In the genomic region with DNA sequence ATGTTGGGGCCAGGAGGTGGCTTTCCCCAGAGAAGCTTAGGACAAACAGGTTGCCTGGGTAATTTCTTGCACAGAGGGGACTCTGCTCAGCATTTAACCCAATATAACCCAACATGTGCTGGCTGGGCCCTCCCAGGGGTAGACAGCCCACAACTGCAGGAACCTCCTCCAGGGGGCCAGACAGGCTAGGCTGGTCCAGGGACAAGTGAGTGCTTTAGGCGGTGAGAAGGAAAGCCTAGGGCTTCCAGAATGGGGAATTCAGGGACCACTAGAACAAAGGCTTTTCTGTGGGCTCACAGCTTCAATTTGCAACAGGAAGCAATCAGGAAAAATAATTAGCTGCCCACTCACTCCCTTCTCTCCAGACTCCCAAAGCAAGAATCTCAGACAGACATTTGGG, we compare ENCODE assay signal across 8 mouse cellular contexts. TPM values are rescaled to one million over a fixed set of nuclear protein-coding genes. Genes with fewer than 3 reads are reported as not detected.
DNase-seq lines count a peak whose midpoint lies in the region; ATAC-seq and TF ChIP-seq lines count a peak whose summit lies in the region.

No protein-coding gene starts in this region.

- 39% methylated on average over 1 of the region's 1 CpGs for WGBS in heart, adult 2 months
- 74% methylated on average over 1 of the region's 1 CpGs for WGBS in heart, postnatal 0 days
- 10% methylated on average over 1 of the region's 1 CpGs for WGBS in midbrain, embryonic 10.5 days

- no peak for TF ChIP-seq POLR2A in heart, adult 2 months (IDR thresholded peaks at IDR 0.05; ENCODE audit: insufficient read depth, low read depth, low read length)
- TF ChIP-seq POLR2A in brain, embryonic 14.5 days (IDR thresholded peaks at IDR 0.05; ENCODE audit: borderline replicate concordance, extremely low read depth, insufficient read depth, insufficient read length, poor library complexity, severe bottlenecking), result no peak

- peaks cover 8% of the 10 kb centered on the region for H3K79me2 ChIP-seq in heart, adult 2 months (replicated peaks; ENCODE audit: control insufficient read depth, insufficient read depth, low read length)

- peak overlapping the region; percentile 91 for H3K27ac ChIP-seq in heart, adult 2 months
- peak overlapping the region; percentile 85 for H3K27ac ChIP-seq in heart, postnatal 0 days (ENCODE audit: low read depth)
- 0 out of 2 replicates have a peak overlapping the region, but pooled peaks have one; percentile 25 for H3K27ac ChIP-seq in midbrain, embryonic 10.5 days (replicated peaks)

- TF ChIP-seq EP300 in heart, adult 2 months (IDR thresholded peaks at IDR 0.05; ENCODE audit: insufficient read depth, low read depth, low read length), result no peak
- no peak for TF ChIP-seq EP300 in heart, postnatal 0 days (IDR thresholded peaks at IDR 0.05; ENCODE audit: low read depth)

- H3K27me3 ChIP-seq in heart, adult 2 months (ENCODE audit: control insufficient read depth, insufficient read depth, low read length), result no peaks in the 10 kb centered on the region
- no peaks in the 10 kb centered on the region for H3K27me3 ChIP-seq in heart, postnatal 0 days (ENCODE audit: control insufficient read depth, insufficient read depth, low read length)
- peaks cover 14% of the 10 kb centered on the region for H3K27me3 ChIP-seq in midbrain, embryonic 10.5 days (ENCODE audit: low read depth, poor library complexity, severe bottlenecking)

- ATAC-seq in heart, postnatal 0 days (ENCODE audit: insufficient read depth, low read depth), result no peak
- ATAC-seq in erythroblast, adult 5-6 weeks (replicated peaks; ENCODE audit: low FRiP score, poor library complexity, severe bottlenecking), result no peak

- intact Hi-C loops in heart, adult 2 months (cut with DNase I), result loop anchor here (2.0 kb wide), 1 partner anchor 16 kb away; no protein-coding TSS in a partner anchor

- TF ChIP-seq CTCF in heart, adult 2 months (IDR thresholded peaks at IDR 0.05), result peak; percentile 16
- TF ChIP-seq CTCF in brain, embryonic 14.5 days (IDR thresholded peaks at IDR 0.05; ENCODE audit: borderline replicate concordance, extremely low read depth, insufficient read depth, insufficient read length), result peak; percentile 9; the same call in 1 of the 2 replicates
- no peak for TF ChIP-seq CTCF in heart, postnatal 0 days (IDR thresholded peaks at IDR 0.05; ENCODE audit: low read depth)

- H3K4me2 ChIP-seq in heart, postnatal 0 days (ENCODE audit: low read depth, low read length), result peak overlapping the region; percentile 99

- DNase-seq in heart, adult 2 months, result no peak
- DNase-seq in heart, postnatal 4 days, result no peak
- DNase-seq in brain, embryonic 14.5 days (ENCODE audit: low read depth), result peak; percentile 51
- DNase-seq in heart, postnatal 0 days (ENCODE audit: low spot score), result no peak
- no peak for DNase-seq in midbrain, embryonic 10.5 days (ENCODE audit: low spot score)
- DNase-seq in ovary, postnatal 14 days (ENCODE audit: low spot score), result no peak
- no peak for DNase-seq in urinary bladder, postnatal 4 days (ENCODE audit: low spot score in 2 of 2)

- peaks cover 2% of the 10 kb centered on the region; the same call in 1 of the 2 replicates for H3K36me3 ChIP-seq in heart, adult 2 months (ENCODE audit: control insufficient read depth, insufficient read depth, low read length)
- H3K36me3 ChIP-seq in heart, postnatal 0 days (replicated peaks; ENCODE audit: control insufficient read depth, insufficient read depth, low read length), result no peaks in the 10 kb centered on the region
- H3K36me3 ChIP-seq in midbrain, embryonic 10.5 days, result no peaks in the 10 kb centered on the region

- H3K4me1 ChIP-seq in heart, adult 2 months (ENCODE audit: control insufficient read depth, insufficient read depth, low read length), result peaks cover 31% of the 10 kb centered on the region
- peaks cover 37% of the 10 kb centered on the region for H3K4me1 ChIP-seq in heart, postnatal 0 days (ENCODE audit: control insufficient read depth, insufficient read depth)
- H3K4me1 ChIP-seq in midbrain, embryonic 10.5 days, result peaks cover 48% of the 10 kb centered on the region

- no peaks in the 10 kb centered on the region for H3K9me3 ChIP-seq in heart, postnatal 0 days (replicated peaks; ENCODE audit: control insufficient read depth, low read length)
- H3K9me3 ChIP-seq in midbrain, embryonic 10.5 days (replicated peaks), result no peaks in the 10 kb centered on the region

- no peak overlapping the region for H3K9ac ChIP-seq in heart, adult 2 months (ENCODE audit: low read depth, low read length)
- no peak overlapping the region for H3K9ac ChIP-seq in heart, postnatal 0 days (replicated peaks; ENCODE audit: low read depth, low read length)

- H3K4me3 ChIP-seq in heart, adult 2 months, result peak overlapping the region; percentile 96; the same call in 1 of the 2 replicates
- H3K4me3 ChIP-seq in heart, postnatal 0 days (ENCODE audit: low read depth, low read length), result peak overlapping the region; percentile 88
- H3K4me3 ChIP-seq in midbrain, embryonic 10.5 days, result peak overlapping the region; percentile 94; the same call in 1 of the 2 replicates

RNA-seq across cellular contexts. Expression of gene Lrp5, which starts 1.9 kb away (rescaled TPM):
- 10 to 100 TPM; 52.2 to 56.5 TPM for total RNA-seq in heart, adult 2 months (2021)
- polyA plus RNA-seq in heart, adult 2 months (2012; rRNA removed), result 35.0 and 36.3 TPM in 2 replicates
- 10 to 100 TPM; 43.1 to 46.0 TPM for total RNA-seq in heart, postnatal 4 days (2021)
- 4.8 and 10.7 TPM in 2 replicates for polyA plus RNA-seq in brain, embryonic 14.5 days (2012; rRNA removed)
- 28.0 and 30.5 TPM in 2 replicates for total RNA-seq in heart, postnatal 0 days (2014; rRNA removed; ENCODE audit: low replicate concordance)
- polyA plus RNA-seq in heart, postnatal 0 days (2015; fragmentation: Nextera tagmentation; extraction: Ambion mirVana), result 1.8 and 1.9 TPM in 2 replicates
- 2.3 and 2.5 TPM in 2 replicates for polyA plus RNA-seq in midbrain, embryonic 10.5 days (2016; fragmentation: Nextera tagmentation; extraction: Ambion mirVana)
- 3.8 and 4.4 TPM in 2 replicates for total RNA-seq in erythroblast, adult 5-6 weeks (2015; ENCODE audit: low replicate concordance)
- 2.7 and 2.8 TPM in 2 replicates for total RNA-seq in erythroblast, adult 5-6 weeks (2017; ENCODE audit: low replicate concordance)

RNA-seq across cellular contexts. Expression of gene 1810055G02Rik, which starts 23.7 kb away (rescaled TPM):
- total RNA-seq in heart, adult 2 months (2021), result 1 to 10 TPM; 8.1 to 8.3 TPM
- polyA plus RNA-seq in heart, adult 2 months (2012; rRNA removed), result 17.9 and 23.3 TPM in 2 replicates
- 10 to 100 TPM; 17.5 to 18.3 TPM for total RNA-seq in heart, postnatal 4 days (2021)
- polyA plus RNA-seq in brain, embryonic 14.5 days (2012; rRNA removed), result 48.5 and 50.3 TPM in 2 replicates
- total RNA-seq in heart, postnatal 0 days (2014; rRNA removed; ENCODE audit: low replicate concordance), result 17.3 and 19.6 TPM in 2 replicates
- 10.8 and 12.2 TPM in 2 replicates for polyA plus RNA-seq in heart, postnatal 0 days (2015; fragmentation: Nextera tagmentation; extraction: Ambion mirVana)
- polyA plus RNA-seq in midbrain, embryonic 10.5 days (2016; fragmentation: Nextera tagmentation; extraction: Ambion mirVana), result 47.1 and 48.6 TPM in 2 replicates
- 8.3 and 8.6 TPM in 2 replicates for total RNA-seq in erythroblast, adult 5-6 weeks (2015; ENCODE audit: low replicate concordance)
- 2.5 and 4.0 TPM in 2 replicates for total RNA-seq in erythroblast, adult 5-6 weeks (2017; ENCODE audit: low replicate concordance)

Comparison
In these comparisons a context has a peak if more than half of its experiments do, and no peak if none do; other contexts are left out.
1. H3K27ac ChIP-seq: peak in every context shown above with its lines; median percentile 91 in heart, adult 2 months; 85 in heart, postnatal 0 days; 25 in midbrain, embryonic 10.5 days.